Mouse (Mus musculus): ENCODE results near the gene Pkd1. TPM values are rescaled to one million over a fixed set of nuclear protein-coding genes. Genes with fewer than 3 reads are reported as not detected.

The Pkd1 gene
- total and polyA plus RNA-seq, 2 experiments from 2014 or later, result 16.0 to 87.9 TPM

- no peak overlapping the region for H3K9ac ChIP-seq (replicated peaks; ENCODE audit: low read length)
- H3K4me3 ChIP-seq (ENCODE audit: low read length), result no peak overlapping the region
- H3K27me3 ChIP-seq (ENCODE audit: insufficient read depth, low read length), result no peaks in the 10 kb centered on the region
- H3K9me3 ChIP-seq (ENCODE audit: low read length), result no peaks in the 10 kb centered on the region
- no peak overlapping the region for H3K4me2 ChIP-seq (ENCODE audit: low read depth, low read length)
- no peaks in the 10 kb centered on the region for H3K4me1 ChIP-seq (ENCODE audit: insufficient read depth, low read length)
- TF ChIP-seq CTCF (IDR thresholded peaks at IDR 0.05; ENCODE audit: low read depth), result no peak
- H3K36me3 ChIP-seq (ENCODE audit: insufficient read depth, low read length), result peaks cover 69% of the 10 kb centered on the region
- no peak for DNase-seq (ENCODE audit: low spot score)
- 100% methylated on average over 3 of the region's 3 CpGs for WGBS
- ATAC-seq, result no peak
- H3K27ac ChIP-seq, result no peak overlapping the region
These were observed 29.9 kb downstream of the Pkd1 start for GRCm38 (mm10) chr17:24579532-24579931.

GRCm38 (mm10) chr17:24580287-24580686, 30.7 kb downstream of the Pkd1 start:
- 93% methylated on average over 2 of the region's 2 CpGs for WGBS
- Histone ChIP-seq H3K9ac (replicated peaks; ENCODE audit: low read length) (no peak overlapping the region), H3K9me3 (ENCODE audit: low read length) (no peaks in the 10 kb centered on the region), H3K27me3 (ENCODE audit: insufficient read depth, low read length) (no peaks in the 10 kb centered on the region), H3K4me1 (ENCODE audit: insufficient read depth, low read length) (no peaks in the 10 kb centered on the region), H3K4me3 (ENCODE audit: low read length) (no peak overlapping the region), H3K36me3 (ENCODE audit: insufficient read depth, low read length) (peaks cover 67% of the 10 kb centered on the region), H3K4me2 (ENCODE audit: low read depth, low read length) (no peak overlapping the region), H3K27ac (no peak overlapping the region)
- ATAC-seq, result no peak
- DNase-seq (ENCODE audit: low spot score), result no peak
- no peak for TF ChIP-seq CTCF (IDR thresholded peaks at IDR 0.05; ENCODE audit: low read depth)

- no peak overlapping the region for H3K4me3 ChIP-seq (ENCODE audit: low read length)
- H3K36me3 ChIP-seq (ENCODE audit: insufficient read depth, low read length), result peaks cover 67% of the 10 kb centered on the region
- no peak for TF ChIP-seq CTCF (IDR thresholded peaks at IDR 0.05; ENCODE audit: low read depth)
- H3K27ac ChIP-seq, result no peak overlapping the region
- DNase-seq (ENCODE audit: low spot score) (no peak), ATAC-seq (no peak)
- no peak overlapping the region for H3K9ac ChIP-seq (replicated peaks; ENCODE audit: low read length)
- WGBS, result 65% methylated on average over 5 of the region's 5 CpGs
- H3K4me1 ChIP-seq (ENCODE audit: insufficient read depth, low read length), result no peaks in the 10 kb centered on the region
- H3K9me3 ChIP-seq (ENCODE audit: low read length), result no peaks in the 10 kb centered on the region
- no peak overlapping the region for H3K4me2 ChIP-seq (ENCODE audit: low read depth, low read length)
- no peaks in the 10 kb centered on the region for H3K27me3 ChIP-seq (ENCODE audit: insufficient read depth, low read length)
These were observed 34.2 kb downstream of the Pkd1 start for GRCm38 (mm10) chr17:24583599-24584460.

- no peaks in the 10 kb centered on the region for H3K9me3 ChIP-seq (ENCODE audit: low read length)
- H3K4me2 ChIP-seq (ENCODE audit: low read depth, low read length), result no peak overlapping the region
- no peak for DNase-seq (ENCODE audit: low spot score)
- no peak for ATAC-seq
- WGBS, result 74% methylated on average over 3 of the region's 3 CpGs
- no peak overlapping the region for H3K9ac ChIP-seq (replicated peaks; ENCODE audit: low read length)
- no peak for TF ChIP-seq CTCF (IDR thresholded peaks at IDR 0.05; ENCODE audit: low read depth)
- H3K36me3 ChIP-seq (ENCODE audit: insufficient read depth, low read length), result peaks cover 66% of the 10 kb centered on the region
- H3K4me1 ChIP-seq (ENCODE audit: insufficient read depth, low read length), result no peaks in the 10 kb centered on the region
- no peaks in the 10 kb centered on the region for H3K27me3 ChIP-seq (ENCODE audit: insufficient read depth, low read length)
- H3K27ac ChIP-seq, result no peak overlapping the region
- H3K4me3 ChIP-seq (ENCODE audit: low read length), result no peak overlapping the region
These were observed 34.9 kb downstream of the Pkd1 start for GRCm38 (mm10) chr17:24584520-24584919.

GRCm38 (mm10) chr17:24586532-24586931, 36.9 kb downstream of the Pkd1 start:
- DNase-seq (ENCODE audit: low spot score), result no peak
- Histone ChIP-seq H3K4me1 (ENCODE audit: insufficient read depth, low read length) (no peaks in the 10 kb centered on the region), H3K27ac (no peak overlapping the region), H3K9ac (replicated peaks; ENCODE audit: low read length) (no peak overlapping the region), H3K36me3 (ENCODE audit: insufficient read depth, low read length) (peaks cover 62% of the 10 kb centered on the region), H3K4me2 (ENCODE audit: low read depth, low read length) (no peak overlapping the region), H3K27me3 (ENCODE audit: insufficient read depth, low read length) (no peaks in the 10 kb centered on the region), H3K9me3 (ENCODE audit: low read length) (no peaks in the 10 kb centered on the region), H3K4me3 (ENCODE audit: low read length) (no peak overlapping the region)
- no peak for ATAC-seq
- 90% methylated on average over 4 of the region's 4 CpGs for WGBS
- no peak for TF ChIP-seq CTCF (IDR thresholded peaks at IDR 0.05; ENCODE audit: low read depth)

GRCm38 (mm10) chr17:24590943-24591342, 41.3 kb downstream of the Pkd1 start:
- Histone ChIP-seq H3K27me3 (ENCODE audit: insufficient read depth, low read length) (no peaks in the 10 kb centered on the region), H3K9me3 (ENCODE audit: low read length) (no peaks in the 10 kb centered on the region), H3K4me2 (ENCODE audit: low read depth, low read length) (no peak overlapping the region), H3K4me1 (ENCODE audit: insufficient read depth, low read length) (no peaks in the 10 kb centered on the region), H3K36me3 (ENCODE audit: insufficient read depth, low read length) (peaks cover 85% of the 10 kb centered on the region), H3K27ac (no peak overlapping the region), H3K4me3 (ENCODE audit: low read length) (no peak overlapping the region), H3K9ac (replicated peaks; ENCODE audit: low read length) (no peak overlapping the region)
- no peak for TF ChIP-seq CTCF (IDR thresholded peaks at IDR 0.05; ENCODE audit: low read depth)
- no peak for DNase-seq (ENCODE audit: low spot score)
- 75% methylated on average over 3 of the region's 3 CpGs for WGBS
- no peak for ATAC-seq

GRCm38 (mm10) chr17:24591695-24592094, 42.1 kb downstream of the Pkd1 start:
- no peaks in the 10 kb centered on the region for H3K4me1 ChIP-seq (ENCODE audit: insufficient read depth, low read length)

More at GRCm38 (mm10) chr17:24591695-24592094, 42.1 kb downstream of the Pkd1 start:
- no peak overlapping the region for H3K9ac ChIP-seq (replicated peaks; ENCODE audit: low read length)
- H3K27ac ChIP-seq, result no peak overlapping the region
- H3K4me2 ChIP-seq (ENCODE audit: low read depth, low read length), result no peak overlapping the region
- TF ChIP-seq CTCF (IDR thresholded peaks at IDR 0.05; ENCODE audit: low read depth), result no peak
- 92% methylated on average over 5 of the region's 5 CpGs for WGBS
- no peaks in the 10 kb centered on the region for H3K27me3 ChIP-seq (ENCODE audit: insufficient read depth, low read length)
- no peak for DNase-seq (ENCODE audit: low spot score)
- no peaks in the 10 kb centered on the region for H3K9me3 ChIP-seq (ENCODE audit: low read length)
- H3K4me3 ChIP-seq (ENCODE audit: low read length), result no peak overlapping the region
- H3K36me3 ChIP-seq (ENCODE audit: insufficient read depth, low read length), result peaks cover 85% of the 10 kb centered on the region
- no peak for ATAC-seq
